Mouse (Mus musculus) kidney, adult 11 months (tissue): ENCODE measurements at regions not wholly inside any gene's neighbourhood (a gene's known extent, or its start where the extent isn't known, plus 50 kb on each side); places are given as distances from the start of the nearest gene placed in this dataset.

Experiments used
- DNase-seq: peaks from one replicate; pipeline ENCODE4 v3.0.0; 2022

DNA sequence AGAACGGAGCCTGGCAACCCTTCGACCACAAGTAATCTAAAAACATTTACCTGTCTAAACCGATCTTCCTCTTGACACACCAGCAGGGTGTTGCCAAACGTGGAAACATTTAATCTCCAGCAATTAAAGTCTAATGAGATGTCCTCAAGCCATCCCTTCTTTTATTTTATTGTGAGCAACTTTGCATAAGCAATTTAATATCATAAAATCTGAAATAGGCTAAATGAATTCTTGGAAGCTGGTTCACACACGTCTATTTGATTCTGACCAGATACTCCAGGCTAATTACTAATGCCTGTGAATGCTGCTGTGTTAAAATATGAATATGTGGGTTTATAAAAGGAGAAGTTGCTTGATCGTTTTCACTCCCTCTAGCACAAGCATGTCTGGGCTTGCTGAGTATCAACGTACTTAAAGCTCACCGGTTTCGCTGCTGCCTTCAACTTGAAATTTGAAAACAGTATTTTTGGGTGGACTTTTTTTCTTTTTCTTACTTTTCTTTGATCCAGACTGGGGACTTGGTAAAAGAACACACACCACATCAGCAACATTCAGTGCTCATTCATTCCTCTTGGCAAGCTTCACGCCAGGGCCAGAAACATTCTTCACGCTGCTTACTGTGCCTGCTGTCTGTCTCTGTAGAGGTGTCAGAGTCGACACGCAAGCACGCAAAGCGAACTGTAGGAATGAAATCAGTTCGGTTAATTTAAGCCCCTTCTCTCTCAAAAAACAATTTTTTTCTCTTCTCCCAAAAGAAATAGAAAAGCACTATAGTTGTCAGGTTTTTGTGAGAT is 194.4 kb downstream of the Npr3 start:
- DNase-seq: no peak

DNA sequence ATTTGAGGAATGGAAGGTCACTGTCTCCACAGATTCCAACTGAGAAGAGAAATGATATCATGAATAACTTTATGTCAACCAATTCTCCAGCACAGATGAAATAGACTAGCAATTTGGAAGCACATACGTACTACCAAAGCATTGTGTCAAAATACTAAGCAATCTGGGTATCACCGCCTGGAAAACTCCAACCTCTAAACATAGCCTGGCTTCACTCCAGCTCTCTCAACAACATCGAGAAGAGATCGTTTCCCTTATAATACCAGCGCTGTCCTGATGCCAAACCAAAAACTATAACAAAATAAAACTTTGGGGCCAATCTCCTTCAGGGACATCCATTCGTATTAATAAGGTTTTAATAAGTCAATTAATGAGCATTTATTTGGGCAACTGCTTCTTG is 205.8 kb downstream of the Npr3 start:
- no peak for DNase-seq

DNA sequence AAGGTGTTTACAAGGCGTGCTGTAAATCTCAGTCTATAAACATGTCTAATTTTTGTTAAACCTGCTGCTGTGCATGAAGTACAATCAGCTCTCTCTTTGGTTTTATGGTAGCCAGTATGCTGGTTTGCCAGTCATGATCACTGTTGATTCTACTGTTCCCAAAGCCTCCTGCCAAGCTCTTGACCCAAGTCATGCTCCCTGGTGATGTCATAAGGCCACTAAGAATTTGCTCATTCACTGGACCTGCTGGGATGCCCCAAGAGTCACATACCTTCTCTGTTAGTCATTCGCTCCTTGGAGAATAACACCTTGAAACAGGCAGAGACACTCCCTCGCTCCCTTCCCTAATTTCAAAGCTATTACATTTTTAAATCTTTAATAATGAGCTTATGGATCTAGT is 207.2 kb downstream of the Npr3 start:
- DNase-seq: no peak

DNA sequence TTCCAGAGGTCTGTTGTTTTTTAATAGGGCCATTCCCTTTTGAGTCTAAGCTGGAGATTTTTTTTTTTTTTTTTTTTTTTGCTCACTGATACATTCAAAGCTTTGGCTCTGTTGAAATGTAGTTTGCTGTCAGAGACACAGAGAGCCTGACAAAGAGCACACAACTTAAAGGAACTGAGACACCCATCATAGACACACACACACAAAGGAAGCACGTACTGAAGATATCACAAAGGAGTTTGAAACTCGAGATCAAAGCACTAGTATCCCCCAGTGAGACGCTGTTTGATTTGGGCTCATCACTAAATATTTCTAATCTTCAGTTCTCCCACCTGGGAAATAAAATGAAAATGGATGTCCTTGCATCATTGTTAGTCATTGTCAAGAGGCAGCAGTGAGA is 210.0 kb downstream of the Npr3 start:
- DNase-seq: no peak

DNA sequence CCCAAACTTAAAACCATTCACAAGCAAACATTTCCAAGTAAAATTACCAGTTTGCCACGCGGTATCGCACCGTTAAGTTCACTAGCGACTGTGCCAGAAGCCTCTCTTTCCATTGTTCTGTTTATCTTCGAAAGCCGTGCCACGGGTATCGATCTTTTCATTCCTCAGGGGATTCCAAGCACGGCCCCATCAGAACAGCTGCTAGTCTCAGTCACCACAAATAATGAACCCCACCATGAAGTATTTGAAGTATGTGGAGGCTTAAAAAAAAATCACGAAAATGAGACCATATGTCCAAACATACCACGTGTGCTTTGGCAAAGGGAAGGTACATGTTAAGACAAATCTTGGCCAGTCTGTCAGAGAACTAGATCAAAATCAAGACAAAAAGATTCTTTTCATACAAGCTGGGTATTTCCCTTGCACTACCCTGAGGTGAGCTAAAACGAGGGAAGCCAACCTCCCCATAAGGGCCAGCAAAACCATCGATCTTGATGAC is 213.3 kb downstream of the Npr3 start:
- no peak for DNase-seq

DNA sequence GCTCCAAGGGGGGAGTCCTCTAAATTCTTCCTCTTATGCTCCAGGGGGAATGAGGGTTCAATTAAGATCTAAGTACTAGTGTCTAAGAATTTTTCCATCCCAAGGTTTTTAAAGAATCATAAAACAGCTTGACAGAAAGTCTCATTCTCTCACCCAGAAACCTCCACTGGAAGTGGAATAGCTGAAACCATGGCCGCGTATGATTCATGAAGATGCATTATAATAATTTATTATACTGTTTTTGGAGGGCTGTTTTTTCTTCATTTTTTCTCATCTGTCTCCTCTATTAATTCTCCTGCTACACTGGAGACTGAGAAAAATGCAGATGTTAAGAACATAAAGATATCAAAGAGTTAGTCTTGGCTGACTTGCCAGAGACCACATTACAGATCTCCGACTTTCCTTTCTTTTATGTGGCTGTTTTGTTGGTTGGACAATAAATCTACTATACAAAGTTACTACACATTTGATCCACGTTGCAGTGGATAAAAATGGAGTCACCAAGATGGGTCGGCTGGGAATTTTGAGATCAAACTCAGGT is 242.2 kb downstream of the Npr3 start:
- no peak for DNase-seq

DNA sequence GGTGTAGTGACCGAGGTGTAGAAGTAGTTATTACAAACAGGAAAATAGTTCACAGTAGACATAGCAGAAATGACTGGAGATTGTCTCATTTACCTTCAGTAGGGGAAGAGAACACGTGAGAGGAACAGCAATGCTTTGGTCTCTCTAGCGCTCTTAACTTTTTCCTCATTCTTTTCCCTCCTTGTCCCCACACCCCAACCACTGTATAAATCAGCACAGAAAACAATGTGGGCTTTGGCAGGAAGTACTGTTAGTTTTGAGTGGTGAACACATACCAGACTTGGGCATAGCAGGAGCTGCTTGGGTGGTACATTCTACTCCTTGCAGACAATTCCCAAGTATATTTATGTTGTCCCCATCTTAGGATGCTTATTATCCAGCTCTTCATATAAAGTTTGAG is 251.9 kb downstream of the Npr3 start:
- no peak for DNase-seq

DNA sequence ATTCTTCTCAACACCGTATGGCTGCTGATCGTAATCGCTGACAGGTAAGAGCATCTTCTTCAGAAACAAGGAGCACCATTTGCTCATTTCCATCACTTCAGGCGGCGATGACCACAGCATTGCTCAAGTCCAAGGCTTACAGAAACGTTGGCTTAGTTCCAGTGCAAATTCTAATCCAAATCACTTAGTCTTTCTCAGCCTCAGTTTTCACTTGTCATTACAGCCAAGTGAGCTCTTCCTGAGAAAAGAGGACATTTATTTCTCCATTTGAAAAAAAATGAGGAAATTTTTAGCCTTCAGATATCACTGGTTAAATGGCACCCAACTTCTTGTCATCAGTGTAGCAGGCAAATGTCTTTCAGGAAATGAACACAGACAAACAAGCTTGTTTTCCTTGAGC is 246.8 kb upstream of the Tars start:
- no peak for DNase-seq

DNA sequence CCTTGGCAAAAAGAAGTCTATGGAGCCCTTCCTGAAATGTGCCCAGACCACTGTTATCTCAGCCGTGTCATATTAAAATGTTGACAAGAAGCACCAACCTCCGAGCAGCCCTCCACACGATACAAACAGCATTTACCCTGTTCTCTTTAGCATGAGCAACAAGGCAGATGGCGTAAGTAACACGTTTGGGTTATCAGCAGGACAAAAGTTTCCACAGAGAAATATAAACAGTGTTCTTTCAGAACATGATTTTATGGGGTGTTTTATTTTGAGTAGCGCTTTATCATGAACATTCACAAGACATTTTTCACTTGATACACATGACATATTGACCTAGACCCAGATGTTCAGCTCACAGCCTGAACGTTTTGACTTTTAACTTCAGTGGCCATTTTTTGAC is 245.3 kb upstream of the Tars start:
- DNase-seq: no peak

DNA sequence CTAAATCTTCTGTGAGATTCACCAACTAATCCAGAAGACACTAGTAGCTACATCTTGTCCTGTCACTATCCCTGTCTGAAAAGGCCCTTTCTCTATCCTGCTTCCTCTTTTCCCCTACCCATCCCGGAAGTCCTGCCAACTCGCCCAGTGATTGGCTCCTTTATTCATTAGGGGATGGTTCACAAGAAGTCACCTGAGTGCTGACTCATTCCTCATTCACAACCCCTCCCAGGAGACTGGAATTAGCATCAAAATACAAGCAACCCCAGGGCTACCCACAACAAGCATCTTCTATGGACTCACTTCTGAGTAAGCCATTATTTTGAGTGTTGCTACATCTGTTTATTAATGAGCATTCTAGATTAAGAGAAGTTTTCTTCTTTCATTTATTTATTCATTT is 231.2 kb upstream of the Tars start:
- no peak for DNase-seq

DNA sequence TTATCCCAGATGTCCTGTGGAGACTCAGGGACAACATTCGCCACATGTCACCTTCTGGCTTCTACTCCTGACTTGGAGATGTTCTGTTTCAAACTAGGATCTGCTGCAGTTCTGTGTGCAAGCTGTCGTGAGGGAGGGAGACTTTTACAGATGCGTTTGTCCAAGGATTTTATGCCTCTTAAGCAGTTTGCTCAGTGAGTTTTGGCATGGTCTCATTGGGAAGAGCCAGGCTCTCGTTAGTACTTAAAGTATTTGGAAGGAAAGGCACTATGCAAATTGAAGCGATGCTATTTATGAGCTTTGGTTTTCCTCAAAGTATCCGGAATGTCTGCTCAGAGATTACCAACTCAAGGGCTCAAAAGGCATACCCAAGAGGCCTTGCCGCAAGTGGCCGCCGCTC is 227.0 kb upstream of the Tars start:
- no peak for DNase-seq

DNA sequence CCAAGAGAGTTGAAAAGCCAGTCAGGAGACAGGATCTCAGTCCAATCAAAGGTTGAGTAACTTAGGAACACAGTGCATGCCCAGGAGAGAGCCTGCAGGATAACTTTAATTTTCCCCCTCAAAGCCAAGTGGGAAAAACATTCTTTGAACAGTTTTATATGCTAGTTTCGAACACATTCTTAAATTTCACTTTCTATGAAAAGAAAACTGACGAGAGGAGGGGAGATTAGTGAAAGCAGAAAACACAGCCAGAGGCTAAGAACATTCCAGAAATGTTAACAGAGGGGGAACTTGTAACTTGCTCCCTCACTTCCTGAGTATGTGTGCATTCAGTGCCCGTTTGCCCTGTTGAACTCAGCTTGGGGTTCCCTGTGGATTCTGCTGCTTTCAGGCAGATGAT is 213.0 kb upstream of the Tars start:
- no peak for DNase-seq

DNA sequence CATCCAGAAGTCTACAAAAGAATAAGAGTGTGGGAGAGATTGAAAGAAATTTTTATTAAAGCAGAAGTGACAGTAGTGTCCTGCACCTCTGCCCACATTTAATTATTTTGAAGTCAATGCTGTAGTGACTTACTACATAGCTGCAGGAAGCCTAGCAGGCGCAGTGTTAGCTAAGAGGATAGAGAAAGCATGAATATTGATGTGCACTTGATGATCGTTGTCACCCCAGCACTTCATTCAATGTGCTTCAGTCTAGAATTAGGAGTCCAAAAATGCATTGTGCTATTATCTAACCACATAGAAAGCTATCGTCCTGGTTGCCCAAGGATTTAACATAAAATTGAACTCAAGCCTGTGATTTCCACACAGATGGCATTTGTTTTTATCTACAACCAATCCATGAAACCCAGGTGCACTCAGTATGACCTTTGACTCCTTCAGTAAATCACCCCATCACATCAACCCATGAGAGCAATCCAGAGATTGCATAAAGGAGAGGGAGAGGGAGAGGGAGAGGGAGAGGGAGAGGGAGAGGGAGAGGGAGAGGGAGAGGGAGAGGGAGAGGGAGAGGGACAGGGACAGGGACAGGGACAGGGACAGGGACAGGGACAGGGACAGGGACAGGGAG is 210.7 kb upstream of the Tars start:
- DNase-seq: no peak

DNA sequence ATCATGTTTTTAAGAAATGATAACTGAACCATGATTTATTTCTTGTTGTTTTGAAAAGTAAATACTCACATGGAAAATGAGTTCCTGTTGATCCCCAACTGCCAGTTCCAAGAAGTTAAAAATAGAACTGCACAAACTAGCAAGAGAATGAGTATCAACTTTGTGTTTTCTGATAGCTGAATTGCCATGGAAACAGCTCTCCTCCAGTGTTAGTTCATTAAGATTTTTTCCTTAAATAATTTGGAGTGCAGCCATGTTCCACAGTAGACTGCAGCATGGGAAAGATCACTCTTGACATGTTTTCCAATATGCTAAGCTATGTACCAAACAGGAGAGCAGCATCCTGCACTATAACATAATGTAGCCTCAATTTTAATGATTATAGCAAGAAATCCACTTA is 208.0 kb upstream of the Tars start:
- no peak for DNase-seq

DNA sequence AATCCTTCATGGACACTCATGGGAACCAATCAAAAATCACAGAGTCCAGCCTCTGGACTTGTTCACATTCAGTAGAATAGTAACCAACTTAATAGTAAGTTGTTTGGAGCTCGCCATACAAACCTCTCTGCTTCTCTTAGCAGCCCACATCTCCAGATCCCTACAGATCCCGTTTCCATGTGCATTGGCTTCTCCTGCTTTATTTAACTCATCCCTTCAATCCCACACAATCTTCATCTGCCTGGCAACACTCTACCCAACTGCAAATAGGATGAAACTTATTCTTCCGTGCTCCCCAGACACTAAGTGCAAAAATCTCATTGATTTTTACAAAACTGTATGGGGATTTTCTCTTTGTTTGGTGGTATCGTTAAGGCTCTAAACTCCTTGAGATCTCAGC is 206.2 kb upstream of the Tars start:
- no peak for DNase-seq

DNA sequence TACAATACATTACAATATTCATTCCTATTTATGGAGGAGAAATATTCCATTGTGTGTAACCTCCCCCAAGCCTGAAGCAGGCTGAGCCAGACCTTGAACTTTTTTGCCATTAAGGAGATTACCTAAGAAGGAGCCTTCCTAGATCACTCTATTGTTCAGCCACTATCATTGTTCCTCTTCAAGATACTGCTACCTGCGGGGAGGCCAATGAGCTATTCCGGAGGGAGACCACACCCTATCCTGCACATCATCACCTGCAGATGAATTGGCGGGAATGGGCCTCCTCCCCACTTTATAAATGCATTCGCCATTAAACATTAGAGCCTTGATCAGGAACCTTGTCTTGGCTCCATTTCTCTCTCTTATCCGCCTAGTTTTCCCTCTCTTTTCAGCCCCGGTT is 197.6 kb upstream of the Tars start:
- no peak for DNase-seq

DNA sequence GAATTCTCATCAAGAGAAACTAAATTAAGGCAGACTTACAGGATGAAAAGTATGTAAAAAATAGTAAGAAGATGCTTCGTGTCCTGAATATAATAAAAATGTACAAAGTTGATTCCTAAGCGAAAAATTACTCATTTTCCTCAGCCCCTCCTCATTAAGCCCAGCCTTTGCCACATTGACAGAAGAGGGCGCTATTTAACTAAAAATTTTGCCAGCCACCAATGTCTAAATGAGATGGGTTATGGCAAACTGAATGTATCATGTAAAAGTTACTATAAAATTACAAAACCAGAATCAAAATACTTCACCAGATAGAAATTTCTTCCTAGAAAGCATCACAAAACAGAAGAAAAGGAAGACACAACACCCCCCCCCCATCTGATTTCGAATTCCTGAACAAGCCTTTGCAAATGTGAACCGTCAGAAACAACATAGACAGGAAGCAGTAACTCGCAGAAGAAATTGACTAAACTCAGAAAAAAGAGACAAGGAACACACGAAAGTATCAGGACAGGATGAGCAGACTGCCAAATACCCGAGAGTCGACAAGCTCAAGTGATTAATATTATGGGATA is 191.2 kb upstream of the Tars start:
- DNase-seq: no peak

DNA sequence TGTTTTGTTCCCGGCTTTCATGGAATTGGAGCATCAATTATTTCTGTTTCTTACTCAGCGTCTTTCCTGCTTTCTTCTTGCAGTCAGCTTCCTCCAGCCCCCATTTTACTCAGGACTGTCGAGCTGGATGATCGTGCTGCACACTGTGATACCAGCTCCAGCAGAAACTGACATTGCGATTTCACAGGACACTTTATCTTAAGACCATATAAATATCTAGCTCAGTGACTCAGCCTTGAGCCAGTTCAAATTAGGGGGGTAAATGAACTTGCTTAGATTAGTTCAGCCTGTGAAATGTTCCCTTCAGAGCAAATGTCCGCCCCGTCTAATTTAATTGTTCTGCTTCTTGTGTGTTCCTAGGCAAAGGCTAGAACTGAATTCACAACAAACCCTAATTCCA is 190.3 kb upstream of the Tars start:
- DNase-seq: no peak

DNA sequence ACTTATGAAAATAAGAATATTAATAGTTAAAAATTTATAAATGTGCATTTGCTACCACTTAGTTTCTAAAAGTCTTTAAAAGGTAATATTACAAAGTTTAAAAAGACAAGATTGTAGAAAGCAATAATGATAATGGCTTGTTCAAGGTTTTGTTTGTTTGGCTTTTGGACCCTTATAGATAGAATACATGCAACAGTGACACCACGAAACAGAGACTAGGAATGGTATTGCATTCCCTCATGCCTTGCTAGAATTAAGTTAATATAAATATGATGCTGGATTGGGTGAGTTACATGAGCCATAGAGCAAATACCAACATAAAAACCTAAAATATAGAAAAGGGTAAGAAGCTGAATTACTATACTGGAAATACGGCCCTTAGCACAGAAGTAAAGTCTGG is 186.9 kb upstream of the Tars start:
- no peak for DNase-seq

DNA sequence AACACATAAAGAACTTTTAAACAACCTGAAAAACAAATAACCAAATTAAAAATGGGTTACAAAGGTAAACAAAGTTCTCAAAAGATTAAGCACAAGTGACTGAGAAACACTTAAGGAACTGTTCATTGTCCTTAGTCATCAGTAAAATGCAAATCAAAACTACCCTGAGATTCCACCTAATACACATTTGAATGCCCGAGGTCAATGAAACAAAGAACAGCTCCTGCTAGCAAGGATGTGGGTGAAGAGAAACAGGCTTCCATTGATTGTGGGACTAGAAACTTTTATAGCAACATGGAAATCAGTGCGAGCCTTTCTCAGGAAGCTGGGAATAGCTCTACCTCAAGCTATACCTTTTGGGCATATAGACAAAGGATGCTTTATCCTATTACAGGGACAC is 184.7 kb upstream of the Tars start:
- no peak for DNase-seq

DNA sequence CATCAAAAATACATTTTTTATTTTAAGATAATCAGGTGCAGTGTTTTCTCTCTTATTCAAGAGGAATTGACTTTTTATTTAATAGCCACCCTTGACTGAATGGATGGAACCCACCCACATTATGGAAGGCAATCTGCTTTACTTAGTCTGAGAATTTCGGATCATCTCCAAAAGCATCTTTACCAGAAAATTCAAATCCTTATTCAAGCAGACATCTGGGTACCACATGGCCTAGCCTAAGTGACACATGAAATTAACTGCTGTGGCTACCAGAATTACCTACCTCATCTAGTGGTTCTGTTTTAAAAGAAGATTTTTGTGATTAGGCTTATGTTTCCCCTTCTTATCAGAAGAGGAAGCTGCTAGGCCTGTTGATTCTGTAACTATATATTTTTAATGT is 178.9 kb upstream of the Tars start:
- DNase-seq: no peak

DNA sequence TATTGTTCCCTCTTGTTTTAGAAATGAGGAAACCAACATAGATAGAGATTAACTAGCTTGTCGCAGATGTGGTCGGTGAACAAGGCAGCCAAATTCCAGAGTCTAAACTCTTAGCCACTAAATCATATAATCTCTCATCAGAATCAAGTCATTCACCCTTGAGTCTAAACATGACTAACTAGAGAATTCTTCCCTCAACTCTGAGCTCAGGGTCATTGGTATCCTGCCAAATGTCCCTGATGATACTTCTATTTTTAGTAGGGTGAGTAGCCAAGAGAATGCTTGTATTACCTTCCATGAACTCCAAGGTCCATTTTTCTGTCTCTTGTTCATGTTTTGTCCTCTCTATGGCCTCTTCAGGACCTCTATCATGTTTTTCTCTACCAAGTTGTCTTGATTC is 174.9 kb upstream of the Tars start:
- DNase-seq: peak; percentile 38

DNA sequence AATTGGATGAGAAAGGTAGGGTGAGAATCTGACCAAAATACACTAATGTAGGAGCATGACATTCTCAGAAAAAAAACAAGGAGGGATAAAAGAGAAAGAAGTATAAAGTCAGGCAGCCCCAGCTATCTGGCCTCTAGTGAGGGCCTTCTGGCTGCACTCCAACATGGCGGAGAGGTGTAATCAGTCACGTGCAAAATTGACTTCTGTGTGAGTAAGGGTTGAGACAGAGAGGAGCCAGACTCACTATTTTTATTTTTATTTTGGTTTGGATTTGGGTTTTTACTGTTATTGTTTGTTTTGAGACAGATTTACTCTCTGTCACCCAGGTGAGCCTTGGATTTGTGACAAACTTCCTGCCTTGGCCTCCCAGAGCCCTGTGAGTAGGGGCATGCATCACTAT is 174.0 kb upstream of the Tars start:
- DNase-seq: peak; percentile 36

DNA sequence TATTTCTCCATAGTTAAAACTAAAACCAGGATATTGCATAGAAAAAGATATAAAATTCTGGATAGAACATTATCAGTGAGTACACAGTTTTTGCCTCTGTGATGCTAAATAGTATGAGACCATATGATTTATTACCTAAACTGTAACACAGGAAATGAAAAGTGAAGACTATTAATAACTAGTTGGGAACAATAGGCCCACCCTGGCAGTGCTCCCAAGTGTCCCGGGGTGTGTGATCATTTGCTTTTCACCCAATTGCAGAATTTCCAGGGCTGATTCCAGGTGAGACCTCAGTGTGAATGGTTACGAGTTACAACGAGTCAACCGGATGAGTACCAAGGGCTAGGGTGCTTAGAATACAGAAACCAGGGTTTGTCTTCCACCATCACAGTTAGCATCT is 172.6 kb upstream of the Tars start:
- peak; percentile 48 for DNase-seq
